Mouse (Mus musculus) telencephalon, adult 2 months (tissue): Measurements from ENCODE around the gene Tnfrsf21.

Experiments
- DNase-seq: peaks from one replicate; pipeline ENCODE4 v3.0.0-alpha.2; 2011; ENCODE audit warnings: low read depth, low spot score

Gene Tnfrsf21

GRCm38 (mm10) chr17:43016371-43017331, at the start of gene Tnfrsf21:
Gene Tnfrsf21, plus strand, starts transcription at chr17:43016555.
- DNase-seq, result peak; percentile 93

GRCm38 (mm10) chr17:42968174-42968573, 48.2 kb upstream of the Tnfrsf21 start:
- peak; percentile 48 for DNase-seq

GRCm38 (mm10) chr17:42975312-42975996, 40.9 kb upstream of the Tnfrsf21 start:
- no peak for DNase-seq

GRCm38 (mm10) chr17:42977766-42978165, 38.6 kb upstream of the Tnfrsf21 start:
- no peak for DNase-seq

- DNase-seq, result no peak
Measured at GRCm38 (mm10) chr17:42978345-42978744, 38.0 kb upstream of the Tnfrsf21 start.

- no peak for DNase-seq
Measured at GRCm38 (mm10) chr17:42981806-42982205, 34.5 kb upstream of the Tnfrsf21 start.

GRCm38 (mm10) chr17:42982568-42982967, 33.8 kb upstream of the Tnfrsf21 start:
- no peak for DNase-seq

GRCm38 (mm10) chr17:42985837-42986589, 30.3 kb upstream of the Tnfrsf21 start:
- no peak for DNase-seq

GRCm38 (mm10) chr17:42987692-42988091, 28.7 kb upstream of the Tnfrsf21 start:
- no peak for DNase-seq

- DNase-seq, result peak; percentile 26
Measured at GRCm38 (mm10) chr17:42989981-42990380, 26.4 kb upstream of the Tnfrsf21 start.

- DNase-seq, result no peak
Measured at GRCm38 (mm10) chr17:42991112-42991511, 25.2 kb upstream of the Tnfrsf21 start.

- DNase-seq, result no peak
Measured at GRCm38 (mm10) chr17:42999446-42999977, 16.8 kb upstream of the Tnfrsf21 start.

GRCm38 (mm10) chr17:43000598-43000997, 15.8 kb upstream of the Tnfrsf21 start:
- no peak for DNase-seq

- DNase-seq, result no peak
Measured at GRCm38 (mm10) chr17:43012718-43013117, 3.6 kb upstream of the Tnfrsf21 start.

- DNase-seq, result no peak
Measured at GRCm38 (mm10) chr17:43017341-43018052, 1.1 kb downstream of the Tnfrsf21 start.

- DNase-seq, result no peak
Measured at GRCm38 (mm10) chr17:43018071-43018470, 1.7 kb downstream of the Tnfrsf21 start.

- no peak for DNase-seq
Measured at GRCm38 (mm10) chr17:43019660-43020059, 3.3 kb downstream of the Tnfrsf21 start.

- DNase-seq, result peak; percentile 70
Measured at GRCm38 (mm10) chr17:43021017-43021416, 4.7 kb downstream of the Tnfrsf21 start.

- DNase-seq, result no peak
Measured at GRCm38 (mm10) chr17:43022056-43022455, 5.7 kb downstream of the Tnfrsf21 start.

GRCm38 (mm10) chr17:43023637-43024217, 7.4 kb downstream of the Tnfrsf21 start:
- DNase-seq, result no peak

- DNase-seq, result no peak
Measured at GRCm38 (mm10) chr17:43024531-43024930, 8.2 kb downstream of the Tnfrsf21 start.
